Mouse (Mus musculus): ENCODE data around the gene Cx3cl1. TPM values are rescaled to one million over a fixed set of nuclear protein-coding genes. Genes with fewer than 3 reads are reported as not detected.

Cx3cl1 gene
- polyA plus RNA-seq, 1 experiment from 2014 or later, result 5.3 TPM

DNA sequence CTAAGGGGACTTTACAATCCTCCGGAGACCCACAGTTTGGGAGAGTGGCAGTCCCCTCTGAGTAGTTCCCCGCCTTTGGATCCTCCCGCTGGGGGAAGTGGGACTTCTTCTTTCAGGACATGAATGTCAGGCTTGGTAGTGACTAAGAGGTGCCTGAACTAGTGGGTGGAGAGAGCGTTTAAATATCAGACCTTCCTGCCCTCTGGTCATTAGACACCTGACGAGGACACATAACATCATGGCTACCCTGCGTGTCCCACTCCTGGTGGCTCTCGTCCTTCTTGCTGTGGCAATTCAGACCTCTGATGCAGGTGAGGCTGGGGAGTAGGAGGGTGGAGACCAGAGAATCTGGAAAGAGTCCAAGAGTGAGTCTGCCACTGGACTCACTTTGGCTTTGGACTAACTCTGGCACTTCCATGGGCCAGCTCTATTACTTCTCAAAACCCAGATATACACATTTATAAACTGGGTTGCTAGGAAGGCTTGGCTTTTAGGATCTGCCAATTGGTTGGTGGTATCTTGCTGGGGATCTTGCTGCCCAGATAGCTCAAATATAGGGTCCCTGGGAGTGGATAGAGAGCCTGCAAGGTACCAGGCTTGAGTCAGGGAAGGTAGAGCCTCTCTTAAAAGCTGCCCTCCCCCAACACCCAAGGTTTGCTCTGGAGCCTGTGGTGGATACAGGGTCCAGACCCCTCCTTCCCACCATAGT lies 26.2 kb upstream of the Cx3cl1 start, which contains the start of gene Ccl22:
Gene Ccl22, plus strand, starts transcription at position 115 of the 709 bp plus-strand sequence.
- H3K9ac ChIP-seq, result no peak within 1 kb of the TSS
- ATAC-seq (ENCODE audit: insufficient number of reproducible peaks, insufficient read depth, low FRiP score, low TSS enrichment), result no peak
- H3K4me1 ChIP-seq, result 0 out of 2 replicates have a peak, but pooled peaks cover 2% of the 10 kb centered on the region
- no peak within 1 kb of the TSS for H3K4me3 ChIP-seq
- no peak within 1 kb of the TSS for H3K4me2 ChIP-seq (replicated peaks)
- H3K27me3 ChIP-seq, result no peaks in the 10 kb centered on the region
- H3K27ac ChIP-seq, result no peak within 1 kb of the TSS
- no peaks in the 10 kb centered on the region for H3K9me3 ChIP-seq
- H3K36me3 ChIP-seq, result no peaks in the 10 kb centered on the region
- WGBS, result 88% methylated on average over 7 of the region's 7 CpGs

DNA sequence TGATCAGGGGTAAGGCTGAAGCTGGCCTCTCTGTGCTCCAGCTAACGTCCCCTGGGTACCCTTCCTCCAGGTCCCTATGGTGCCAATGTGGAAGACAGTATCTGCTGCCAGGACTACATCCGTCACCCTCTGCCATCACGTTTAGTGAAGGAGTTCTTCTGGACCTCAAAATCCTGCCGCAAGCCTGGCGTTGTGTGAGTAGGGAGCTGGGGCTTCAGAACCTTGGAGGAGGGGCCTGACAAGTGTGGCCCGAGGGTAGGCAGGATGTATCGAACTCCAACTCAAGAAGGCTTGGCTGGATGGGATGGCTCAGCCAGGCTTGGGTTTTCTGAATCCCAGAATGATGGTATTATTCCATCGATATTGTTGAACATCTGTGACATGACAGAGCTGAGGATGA lies 25.0 kb upstream of the Cx3cl1 start:
- no peaks in the 10 kb centered on the region for H3K9me3 ChIP-seq
- 0 out of 2 replicates have a peak, but pooled peaks cover 2% of the 10 kb centered on the region for H3K4me1 ChIP-seq
- H3K4me2 ChIP-seq (replicated peaks), result no peak overlapping the region
- WGBS, result 81% methylated on average over 8 of the region's 8 CpGs
- no peak for ATAC-seq (ENCODE audit: insufficient number of reproducible peaks, insufficient read depth, low FRiP score, low TSS enrichment)
- H3K27ac ChIP-seq, result no peak overlapping the region
- no peak overlapping the region for H3K4me3 ChIP-seq
- no peaks in the 10 kb centered on the region for H3K27me3 ChIP-seq
- H3K36me3 ChIP-seq, result no peaks in the 10 kb centered on the region
- no peak overlapping the region for H3K9ac ChIP-seq

DNA sequence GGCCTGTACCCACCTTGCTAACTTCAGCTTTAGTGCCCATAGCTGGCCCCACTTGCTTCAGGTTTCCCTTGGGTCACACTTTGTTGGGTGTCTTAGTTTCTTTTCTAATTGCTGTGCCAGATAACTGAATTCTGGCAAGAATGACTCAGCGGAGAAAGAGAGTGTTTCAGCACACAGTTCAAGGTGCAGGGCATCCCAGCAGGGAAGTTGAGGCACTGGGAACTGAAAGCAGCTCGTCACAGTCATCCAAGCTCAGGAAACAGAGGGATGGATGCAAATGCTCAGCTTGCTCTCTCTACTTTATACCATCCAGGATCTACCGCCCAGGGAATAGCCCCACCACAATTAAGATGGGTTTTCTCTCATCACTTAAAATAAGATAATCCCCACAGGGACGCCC lies 23.4 kb upstream of the Cx3cl1 start:
- Histone ChIP-seq H3K9ac (no peak overlapping the region), H3K27me3 (no peaks in the 10 kb centered on the region), H3K4me3 (no peak overlapping the region), H3K4me2 (replicated peaks) (no peak overlapping the region), H3K36me3 (no peaks in the 10 kb centered on the region), H3K4me1 (0 out of 2 replicates have a peak, but pooled peaks cover 2% of the 10 kb centered on the region), H3K27ac (no peak overlapping the region), H3K9me3 (no peaks in the 10 kb centered on the region)
- ATAC-seq (ENCODE audit: insufficient number of reproducible peaks, insufficient read depth, low FRiP score, low TSS enrichment), result no peak
- WGBS, result 69% methylated on average over 4 of the region's 4 CpGs

DNA sequence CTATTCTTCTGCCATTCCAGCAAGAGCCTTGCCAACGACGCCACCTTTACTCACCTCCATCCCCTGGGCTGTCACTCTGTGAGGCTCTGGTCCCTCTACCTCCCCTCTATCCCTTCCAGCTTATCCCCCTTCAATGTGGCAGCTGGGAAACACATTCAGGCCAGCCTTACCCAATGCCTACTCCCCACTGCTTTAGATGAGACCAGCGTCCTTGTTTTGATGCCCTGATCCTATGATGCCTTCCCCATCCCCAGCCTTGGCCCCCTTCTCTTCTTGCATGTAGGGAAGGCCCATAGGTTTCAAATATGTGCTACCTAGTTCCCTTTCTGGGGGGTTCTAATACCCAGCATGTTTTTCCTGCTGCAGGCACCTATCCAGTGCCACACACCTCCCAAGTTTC lies 21.9 kb upstream of the Cx3cl1 start:
- WGBS, result 77% methylated on average over 3 of the region's 3 CpGs
- no peaks in the 10 kb centered on the region for H3K36me3 ChIP-seq

DNA sequence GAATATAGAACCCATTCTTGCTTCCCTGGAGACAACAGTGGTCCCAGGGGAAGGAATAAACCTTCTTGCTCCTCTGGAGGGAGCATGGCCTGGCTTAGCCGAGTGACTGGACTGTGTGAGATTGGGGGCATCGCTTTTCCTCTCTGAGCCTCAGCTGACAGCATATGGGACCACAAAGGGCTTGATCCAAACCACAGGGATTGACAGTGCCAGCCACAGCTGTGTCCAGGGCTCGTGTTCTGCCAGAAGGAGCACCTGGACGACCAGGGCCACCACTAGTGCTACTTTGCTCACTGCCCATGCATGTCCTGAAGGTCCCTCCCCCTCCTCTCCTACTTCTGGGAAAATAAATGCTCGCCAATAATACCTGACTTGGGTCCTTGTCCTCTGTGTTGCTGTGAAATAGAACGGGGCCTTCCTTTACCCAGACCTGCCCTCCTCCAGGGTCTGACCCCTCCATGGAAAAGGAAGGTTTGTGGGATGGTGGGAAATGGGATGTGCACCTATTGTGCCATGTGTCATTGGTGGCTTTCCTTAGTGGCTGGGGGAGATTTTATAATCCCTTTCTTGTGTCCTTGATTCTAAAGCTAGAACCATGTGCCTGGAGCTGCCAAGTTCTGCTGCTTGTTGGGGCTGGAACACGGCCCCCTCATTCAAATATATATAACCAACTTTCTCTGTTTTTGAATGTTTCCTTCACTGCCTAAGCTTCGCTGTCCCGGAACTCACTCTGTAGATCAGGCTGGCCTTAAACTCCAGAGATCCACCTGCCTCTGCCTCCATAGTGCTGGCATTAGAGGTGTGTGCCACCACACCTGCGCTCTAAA lies 20.6 kb upstream of the Cx3cl1 start:
- H3K4me1 ChIP-seq, result 0 out of 2 replicates have a peak, but pooled peaks cover 2% of the 10 kb centered on the region
- H3K9ac ChIP-seq, result no peak overlapping the region
- H3K27me3 ChIP-seq, result no peaks in the 10 kb centered on the region
- H3K36me3 ChIP-seq, result no peaks in the 10 kb centered on the region
- 79% methylated on average over 10 of the region's 10 CpGs for WGBS
- no peaks in the 10 kb centered on the region for H3K9me3 ChIP-seq
- no peak overlapping the region for H3K27ac ChIP-seq
- H3K4me2 ChIP-seq (replicated peaks), result no peak overlapping the region
- no peak for ATAC-seq (ENCODE audit: insufficient number of reproducible peaks, insufficient read depth, low FRiP score, low TSS enrichment)
- no peak overlapping the region for H3K4me3 ChIP-seq

More for the DNA sequence above, 21.9 kb upstream of the Cx3cl1 start:
- H3K9me3 ChIP-seq, result no peaks in the 10 kb centered on the region
- 0 out of 2 replicates have a peak, but pooled peaks cover 2% of the 10 kb centered on the region for H3K4me1 ChIP-seq
- no peaks in the 10 kb centered on the region for H3K27me3 ChIP-seq
- H3K27ac ChIP-seq, result no peak overlapping the region
- ATAC-seq (ENCODE audit: insufficient number of reproducible peaks, insufficient read depth, low FRiP score, low TSS enrichment), result no peak
- no peak overlapping the region for H3K4me3 ChIP-seq
- H3K9ac ChIP-seq, result no peak overlapping the region
- no peak overlapping the region for H3K4me2 ChIP-seq (replicated peaks)

DNA sequence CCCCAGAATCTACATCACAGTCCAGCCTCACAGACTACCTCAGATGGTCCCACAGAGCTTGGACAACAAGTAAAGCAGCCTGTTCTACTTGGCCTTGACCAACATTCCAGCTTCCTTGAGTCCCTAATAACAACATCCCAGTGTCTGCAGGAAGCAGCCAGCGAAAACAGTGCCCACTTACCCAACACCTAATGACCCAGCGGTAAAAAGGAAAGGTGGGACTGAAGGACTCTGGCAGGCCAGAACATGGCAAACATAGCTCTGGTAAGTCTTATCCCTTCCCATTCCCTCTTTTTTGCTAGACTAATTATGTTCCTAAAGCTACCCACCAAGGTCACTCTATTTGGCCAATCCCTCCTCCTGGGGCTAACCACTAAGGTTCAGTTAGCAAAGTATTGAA lies 17.8 kb upstream of the Cx3cl1 start:
- no peaks in the 10 kb centered on the region for H3K9me3 ChIP-seq
- H3K4me2 ChIP-seq (replicated peaks), result no peak overlapping the region
- no peak overlapping the region for H3K9ac ChIP-seq
- no peak for ATAC-seq (ENCODE audit: insufficient number of reproducible peaks, insufficient read depth, low FRiP score, low TSS enrichment)
- no peak overlapping the region for H3K27ac ChIP-seq
- 0 out of 2 replicates have a peak, but pooled peaks cover 2% of the 10 kb centered on the region for H3K4me1 ChIP-seq
- H3K27me3 ChIP-seq, result no peaks in the 10 kb centered on the region
- H3K4me3 ChIP-seq, result no peak overlapping the region
- H3K36me3 ChIP-seq, result no peaks in the 10 kb centered on the region
- 88% methylated on average over 2 of the region's 2 CpGs for WGBS

DNA sequence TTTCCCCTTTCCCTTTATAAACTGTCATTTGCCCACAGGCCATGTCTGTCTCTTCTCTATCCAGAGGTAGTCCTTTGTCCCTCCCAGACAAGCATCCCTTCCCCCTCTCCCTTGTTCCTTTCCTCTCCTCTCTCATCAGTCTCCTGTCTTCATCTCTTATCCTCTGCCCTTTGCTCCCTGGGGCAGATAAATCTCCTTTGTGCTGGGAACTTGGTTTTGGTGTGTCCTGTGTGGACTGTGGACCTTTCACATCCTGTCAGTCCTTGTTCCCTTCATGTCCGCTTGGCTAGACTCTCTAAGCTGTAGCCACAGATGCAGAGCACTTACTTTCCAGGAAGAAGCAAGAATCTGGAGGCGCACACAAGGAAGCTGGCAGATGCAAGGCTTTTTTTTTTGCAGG lies 17.3 kb upstream of the Cx3cl1 start:
- Histone ChIP-seq H3K4me2 (replicated peaks) (no peak overlapping the region), H3K27ac (no peak overlapping the region), H3K4me3 (no peak overlapping the region), H3K9me3 (no peaks in the 10 kb centered on the region), H3K4me1 (0 out of 2 replicates have a peak, but pooled peaks cover 2% of the 10 kb centered on the region), H3K27me3 (no peaks in the 10 kb centered on the region), H3K9ac (no peak overlapping the region), H3K36me3 (no peaks in the 10 kb centered on the region)
- no peak for ATAC-seq (ENCODE audit: insufficient number of reproducible peaks, insufficient read depth, low FRiP score, low TSS enrichment)
- WGBS, result 59% methylated on average over 2 of the region's 2 CpGs

DNA sequence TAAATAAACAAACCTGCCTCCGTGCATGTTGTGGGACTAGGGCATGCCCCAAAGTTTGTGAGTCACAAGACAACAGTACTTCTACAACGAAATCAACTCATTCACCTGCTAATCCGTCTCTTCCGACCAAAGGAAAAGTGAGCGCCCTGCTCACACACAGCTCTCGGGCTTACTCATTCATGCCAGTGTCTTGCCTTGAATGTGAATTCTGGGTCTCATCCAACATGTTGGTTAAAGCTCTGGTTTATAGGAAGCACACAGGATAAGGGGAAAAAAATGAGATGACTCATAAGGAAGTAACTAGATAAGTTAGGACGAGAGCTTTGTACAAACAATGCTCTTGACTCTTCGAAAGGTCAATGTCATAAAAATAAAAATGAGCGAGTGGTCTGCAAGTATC lies 4.8 kb upstream of the Cx3cl1 start:
- 76% methylated on average over 9 of the region's 9 CpGs for WGBS
- no peak for ATAC-seq (ENCODE audit: insufficient number of reproducible peaks, insufficient read depth, low FRiP score, low TSS enrichment)
- H3K4me3 ChIP-seq, result no peak overlapping the region
- no peaks in the 10 kb centered on the region for H3K36me3 ChIP-seq
- no peaks in the 10 kb centered on the region for H3K9me3 ChIP-seq
- H3K9ac ChIP-seq, result no peak overlapping the region
- H3K4me2 ChIP-seq (replicated peaks), result no peak overlapping the region
- H3K4me1 ChIP-seq, result peaks cover 6% of the 10 kb centered on the region
- no peak overlapping the region for H3K27ac ChIP-seq
- peaks cover 30% of the 10 kb centered on the region for H3K27me3 ChIP-seq

DNA sequence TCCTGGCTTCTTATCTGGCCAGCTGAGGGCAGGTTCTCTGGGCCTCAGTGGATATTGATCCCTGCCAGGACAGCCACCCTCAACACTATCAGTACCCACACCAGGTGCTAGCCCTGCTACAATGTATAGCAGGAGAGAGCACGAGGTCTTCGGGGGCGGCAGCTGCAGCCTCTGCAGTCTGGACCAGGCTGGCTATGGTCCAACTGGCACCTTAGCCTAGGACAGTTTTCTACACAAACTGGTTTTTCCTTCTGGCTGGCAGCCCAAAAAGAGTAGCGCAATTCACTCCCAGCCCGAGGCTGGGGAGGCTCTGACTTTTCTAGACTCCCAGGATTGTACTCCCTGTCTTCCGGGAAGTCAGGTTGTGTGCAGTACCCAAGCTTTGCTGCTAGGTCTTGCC lies 864 bp upstream of the Cx3cl1 start:
- Histone ChIP-seq H3K27ac (no peak overlapping the region), H3K27me3 (peaks cover 47% of the 10 kb centered on the region), H3K36me3 (no peaks in the 10 kb centered on the region), H3K9ac (no peak overlapping the region), H3K4me2 (replicated peaks) (no peak overlapping the region), H3K9me3 (no peaks in the 10 kb centered on the region), H3K4me1 (peaks cover 14% of the 10 kb centered on the region), H3K4me3 (no peak overlapping the region)
- no peak for ATAC-seq (ENCODE audit: insufficient number of reproducible peaks, insufficient read depth, low FRiP score, low TSS enrichment)
- 60% methylated on average over 6 of the region's 6 CpGs for WGBS

DNA sequence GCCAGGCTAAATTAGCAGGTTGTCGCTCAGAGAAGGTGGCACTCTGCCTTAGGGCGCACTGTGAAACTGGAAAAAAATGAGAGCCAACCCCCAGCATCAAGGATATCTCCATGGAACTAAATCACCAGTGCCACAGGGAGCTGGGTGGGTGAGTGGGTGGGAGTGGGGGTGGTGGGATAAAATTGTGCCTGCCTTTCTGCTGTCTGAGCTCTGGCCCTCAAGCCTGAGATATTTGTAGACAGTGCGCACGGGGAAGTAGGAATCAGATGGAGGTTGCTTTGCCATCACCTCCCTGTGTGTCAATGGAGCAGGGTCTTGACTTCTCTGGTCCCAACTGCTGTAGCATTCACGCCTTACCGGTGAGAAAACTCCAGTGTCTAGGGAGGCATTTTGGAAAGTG lies 1.2 kb downstream of the Cx3cl1 start:
- Histone ChIP-seq H3K4me2 (replicated peaks) (peak overlapping the region; percentile 78; the same call in 1 of the 2 replicates), H3K27ac (no peak overlapping the region), H3K27me3 (peaks cover 47% of the 10 kb centered on the region), H3K36me3 (no peaks in the 10 kb centered on the region), H3K4me3 (no peak overlapping the region), H3K4me1 (peaks cover 16% of the 10 kb centered on the region), H3K9me3 (no peaks in the 10 kb centered on the region), H3K9ac (no peak overlapping the region)
- no peak for ATAC-seq (ENCODE audit: insufficient number of reproducible peaks, insufficient read depth, low FRiP score, low TSS enrichment)
- 48% methylated on average over 6 of the region's 6 CpGs for WGBS

DNA sequence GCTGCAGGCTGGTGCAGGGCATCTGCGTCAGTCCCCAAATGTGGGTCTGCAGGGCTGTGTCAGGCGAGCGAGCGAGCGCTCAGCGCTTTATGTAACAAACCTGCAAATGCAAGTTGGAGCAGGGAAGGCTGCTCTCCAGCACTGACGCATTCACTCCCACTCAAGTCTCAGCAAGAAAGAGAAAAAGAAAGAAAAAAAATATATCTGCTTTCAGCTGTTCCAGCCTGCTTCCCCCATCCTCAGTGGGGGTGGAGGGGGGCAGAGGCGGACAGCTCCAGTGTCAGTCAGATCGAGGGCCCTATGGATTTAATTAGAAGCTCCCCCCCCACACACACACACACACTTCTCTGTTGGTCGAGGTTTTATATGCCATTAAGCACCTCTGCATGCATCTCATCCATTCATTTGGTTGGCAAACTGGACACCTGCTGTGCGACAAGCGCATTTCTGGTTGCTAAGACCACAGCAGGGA lies 1.9 kb downstream of the Cx3cl1 start:
- 15% methylated on average over 12 of the region's 12 CpGs for WGBS
- peaks cover 23% of the 10 kb centered on the region for H3K4me1 ChIP-seq
- no peak overlapping the region for H3K4me3 ChIP-seq
- H3K9me3 ChIP-seq, result no peaks in the 10 kb centered on the region
- no peak overlapping the region for H3K27ac ChIP-seq
- H3K4me2 ChIP-seq (replicated peaks), result no peak overlapping the region
- H3K36me3 ChIP-seq, result no peaks in the 10 kb centered on the region
- peaks cover 43% of the 10 kb centered on the region for H3K27me3 ChIP-seq
- ATAC-seq (ENCODE audit: insufficient number of reproducible peaks, insufficient read depth, low FRiP score, low TSS enrichment), result no peak
- no peak overlapping the region for H3K9ac ChIP-seq

DNA sequence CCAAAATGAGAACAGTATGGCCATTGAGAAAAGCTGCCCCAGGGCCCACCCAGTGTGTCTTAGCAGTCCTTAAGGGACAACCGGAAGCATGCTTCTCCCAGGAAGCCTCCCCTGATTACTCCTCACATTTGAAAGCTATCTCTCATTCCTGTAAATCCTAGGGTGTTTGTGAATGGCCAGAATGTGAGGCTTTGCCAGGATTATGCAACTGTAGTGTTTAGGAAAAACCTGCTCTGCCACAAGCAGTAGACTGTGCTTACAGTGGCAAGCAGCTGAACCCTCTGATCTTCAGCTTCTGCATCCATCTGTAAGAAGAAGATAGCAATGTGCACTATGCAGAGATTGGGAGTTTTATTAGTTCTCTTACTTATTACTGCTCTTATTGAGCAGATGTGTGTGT lies 2.8 kb downstream of the Cx3cl1 start:
- Histone ChIP-seq H3K9ac (no peak overlapping the region), H3K27ac (no peak overlapping the region), H3K9me3 (no peaks in the 10 kb centered on the region), H3K4me1 (peaks cover 24% of the 10 kb centered on the region), H3K4me2 (replicated peaks) (no peak overlapping the region), H3K27me3 (peaks cover 40% of the 10 kb centered on the region), H3K36me3 (no peaks in the 10 kb centered on the region), H3K4me3 (no peak overlapping the region)
- no peak for ATAC-seq (ENCODE audit: insufficient number of reproducible peaks, insufficient read depth, low FRiP score, low TSS enrichment)
- 80% methylated on average over 1 of the region's 1 CpGs for WGBS

All from embryonic facial prominence, embryonic 12.5 days (tissue).